Mouse (Mus musculus): Measurements from ENCODE around the gene Plpp4. TPM values are rescaled to one million over a fixed set of nuclear protein-coding genes. Genes with fewer than 3 reads are reported as not detected.

Plpp4 gene
- polyA plus RNA-seq (2012; rRNA removed), result not detected in 2 replicates

GRCm38 (mm10) chr7:129256621-129257373 is at the start of gene Plpp4:
Plpp4 (plus strand) TSS chr7:129257031.

